Mouse (Mus musculus): ENCODE results near the gene Slc25a4.

GRCm38 (mm10) chr8:46206107-46206506 lies 5.0 kb downstream of the Slc25a4 start:
- no peak for TF ChIP-seq CTCF (IDR thresholded peaks at IDR 0.05; ENCODE audit: low read depth)
- TF ChIP-seq EP300 (IDR thresholded peaks at IDR 0.05; ENCODE audit: low read depth): no peak
